Mouse (Mus musculus): ENCODE measurements around the gene 2310011J03Rik.

DNA sequence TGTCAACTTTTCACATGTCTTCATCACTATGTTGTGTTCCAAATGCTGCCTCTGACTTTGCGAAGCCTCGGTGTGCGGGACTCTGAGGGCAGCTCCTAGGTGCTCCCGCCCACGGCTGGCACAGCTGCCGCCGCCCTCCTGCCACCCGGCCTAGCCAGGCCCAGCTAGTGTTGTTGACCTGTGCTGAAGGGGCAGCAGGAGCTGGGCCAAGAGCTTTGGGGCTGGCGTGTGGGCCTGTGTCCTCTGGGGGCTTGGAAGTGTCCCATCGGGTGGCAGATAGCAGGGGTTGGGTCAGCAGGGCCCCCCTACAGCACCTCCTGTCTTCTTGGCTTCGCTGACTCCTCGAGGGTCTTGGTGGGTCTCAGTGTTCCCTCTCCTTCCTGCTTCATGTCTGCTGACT, 41.1 kb downstream of the 2310011J03Rik start:
- TF ChIP-seq CTCF (IDR thresholded peaks at IDR 0.05; ENCODE audit: insufficient read depth, low read length) (no peak), POLR2A (IDR thresholded peaks at IDR 0.05; ENCODE audit: borderline replicate concordance, extremely low read depth, low read depth, low read length) (no peak)

Measured in lung, adult 2 months (tissue).